In the genomic region with DNA sequence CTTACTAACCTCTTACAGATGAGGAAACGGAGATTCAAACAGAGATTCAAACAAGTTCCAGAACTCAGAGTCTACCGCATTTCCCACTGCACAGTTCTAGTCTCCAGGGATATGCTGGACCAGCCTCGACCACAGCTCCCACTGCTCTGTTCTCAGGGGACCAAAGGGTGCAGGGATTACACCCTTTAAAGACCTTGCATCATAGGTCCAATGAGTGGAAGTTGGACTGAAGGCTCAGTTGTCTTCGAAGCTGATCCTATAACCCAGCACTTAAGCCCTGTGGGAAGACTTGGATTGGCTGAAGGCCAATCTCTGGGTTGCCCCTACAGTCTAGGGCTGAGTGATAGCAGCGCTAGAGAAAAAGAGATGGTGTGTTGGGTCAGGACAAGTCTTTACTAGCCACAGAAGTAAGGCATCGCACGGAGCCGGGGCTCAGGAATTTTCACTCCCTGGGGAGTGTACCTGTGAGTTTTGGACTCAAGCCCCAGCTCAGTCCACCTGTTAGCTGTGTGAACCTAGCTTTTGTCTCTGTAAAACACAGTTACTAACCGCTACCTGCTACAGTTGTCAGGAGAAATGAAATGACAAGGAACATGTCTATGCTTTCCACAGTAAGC, we compare ENCODE assay signal across 10 mouse cellular contexts. TPM values are rescaled to one million over a fixed set of nuclear protein-coding genes. Genes with fewer than 3 reads are reported as not detected.
A peak's percentile ranks its signal among the peaks of the same experiment; 100 is the strongest.
DNase-seq lines count a peak whose midpoint lies in the region; ATAC-seq and TF ChIP-seq lines count a peak whose summit lies in the region.
"Had no signal": no experiment of that assay in that cellular context is flagged by ENCODE, and none has a peak within 500 bp of the region (broad histone marks: within the 10 kb centered on the region; RNA-seq: fewer than 3 reads in every experiment).

No protein-coding gene starts in this region.

- no peak overlapping the region for H3K27ac ChIP-seq in lung, embryonic 14.5 days (ENCODE audit: low read depth)
- H3K27ac ChIP-seq in embryonic fibroblast, embryonic 13.5 days (ENCODE audit: insufficient read depth, low read length), result no peak overlapping the region
- no peak overlapping the region for H3K27ac ChIP-seq in intestine, embryonic 15.5 days
- H3K27ac ChIP-seq in neural tube, embryonic 12.5 days, result no peak overlapping the region

- no peak for DNase-seq in lung, embryonic 14.5 days
- no peak for DNase-seq in lung, postnatal 14 days
- no peak for DNase-seq in embryo, embryonic 9.5 days (ENCODE audit: extremely low spot score)
- DNase-seq in cerebellum, adult 18-20 months, result no peak
- DNase-seq: kidney, adult 9 months; right cerebral cortex, adult 18-20 months had no signal

- peaks cover 7% of the 10 kb centered on the region; the same call in 1 of the 2 replicates for H3K4me1 ChIP-seq in lung, embryonic 14.5 days (ENCODE audit: insufficient read depth)
- H3K4me1 ChIP-seq in embryonic fibroblast, embryonic 13.5 days (ENCODE audit: control insufficient read depth, insufficient read depth, low read length), result peaks cover 2% of the 10 kb centered on the region; the same call in 1 of the 2 replicates
- peaks cover 10% of the 10 kb centered on the region for H3K4me1 ChIP-seq in intestine, embryonic 15.5 days (replicated peaks)
- peaks cover 16% of the 10 kb centered on the region for H3K4me1 ChIP-seq in neural tube, embryonic 12.5 days

- H3K9me3 ChIP-seq in lung, embryonic 14.5 days (ENCODE audit: low read depth, low read length), result no peaks in the 10 kb centered on the region
- no peaks in the 10 kb centered on the region for H3K9me3 ChIP-seq in intestine, embryonic 15.5 days
- H3K9me3 ChIP-seq in neural tube, embryonic 12.5 days, result no peaks in the 10 kb centered on the region

- H3K9ac ChIP-seq in lung, embryonic 14.5 days, result peak overlapping the region; percentile 96
- peak overlapping the region; percentile 98 for H3K9ac ChIP-seq in intestine, embryonic 15.5 days
- H3K9ac ChIP-seq in neural tube, embryonic 12.5 days, result peak overlapping the region; percentile 94

- 86% methylated on average over 9 of the region's 9 CpGs for WGBS in lung, embryonic 14.5 days
- WGBS in intestine, embryonic 15.5 days, result 85% methylated on average over 9 of the region's 9 CpGs
- WGBS in neural tube, embryonic 12.5 days, result 90% methylated on average over 9 of the region's 9 CpGs

- ATAC-seq in lung, embryonic 14.5 days (ENCODE audit: insufficient read depth), result no peak
- no peak for ATAC-seq in intestine, embryonic 15.5 days
- no peak for ATAC-seq in neural tube, embryonic 12.5 days (ENCODE audit: low FRiP score, low read depth)
- ATAC-seq in frontal cortex, adult (ENCODE audit: low TSS enrichment), result no peak

- no peak for TF ChIP-seq CTCF in lung, embryonic 14.5 days (IDR thresholded peaks at IDR 0.05; ENCODE audit: low read depth)
- TF ChIP-seq CTCF in embryonic fibroblast, embryonic 13.5 days (IDR thresholded peaks at IDR 0.05; ENCODE audit: borderline replicate concordance, insufficient read depth, low read length), result no peak

- peak overlapping the region; percentile 92 for H3K4me2 ChIP-seq in lung, embryonic 14.5 days
- peak overlapping the region; percentile 85 for H3K4me2 ChIP-seq in intestine, embryonic 15.5 days (replicated peaks)
- H3K4me2 ChIP-seq in neural tube, embryonic 12.5 days (replicated peaks), result peak overlapping the region; percentile 98

- peaks cover 40% of the 10 kb centered on the region for H3K36me3 ChIP-seq in lung, embryonic 14.5 days (ENCODE audit: insufficient read depth)
- peaks cover 30% of the 10 kb centered on the region for H3K36me3 ChIP-seq in intestine, embryonic 15.5 days
- peaks cover 43% of the 10 kb centered on the region for H3K36me3 ChIP-seq in neural tube, embryonic 12.5 days

- TF ChIP-seq POLR2A in embryonic fibroblast, embryonic 13.5 days (IDR thresholded peaks at IDR 0.05; ENCODE audit: low read depth, low read length), result no peak

- no peaks in the 10 kb centered on the region for H3K27me3 ChIP-seq in lung, embryonic 14.5 days (ENCODE audit: insufficient read depth, low read length)
- no peaks in the 10 kb centered on the region for H3K27me3 ChIP-seq in intestine, embryonic 15.5 days (replicated peaks)
- no peaks in the 10 kb centered on the region for H3K27me3 ChIP-seq in neural tube, embryonic 12.5 days (replicated peaks)

- peak overlapping the region; percentile 90 for H3K4me3 ChIP-seq in lung, embryonic 14.5 days (ENCODE audit: low read depth, low read length)
- H3K4me3 ChIP-seq in embryonic fibroblast, embryonic 13.5 days (ENCODE audit: insufficient read depth, low read length), result peak overlapping the region; percentile 73
- peak overlapping the region; percentile 86 for H3K4me3 ChIP-seq in intestine, embryonic 15.5 days (replicated peaks)
- peak overlapping the region; percentile 95 for H3K4me3 ChIP-seq in neural tube, embryonic 12.5 days

RNA-seq across cellular contexts. Expression of a gene that starts 1.6 kb away (rescaled TPM):
- 42.0 and 46.5 TPM in 2 replicates for polyA plus RNA-seq in lung, embryonic 14.5 days (2014; fragmentation: Nextera tagmentation; extraction: Ambion mirVana)
- 27.7 and 31.3 TPM in 2 replicates for polyA plus RNA-seq in embryonic fibroblast, embryonic 13.5 days (2011; ENCODE audit: insufficient read length, low read depth, missing spikeins)
- 41.8 and 45.7 TPM in 2 replicates for polyA plus RNA-seq in intestine, embryonic 15.5 days (2015; fragmentation: Nextera tagmentation; extraction: Ambion mirVana)
- polyA plus RNA-seq in neural tube, embryonic 12.5 days (2016; fragmentation: Nextera tagmentation; extraction: Ambion mirVana), result 60.5 and 62.9 TPM in 2 replicates

RNA-seq across cellular contexts. Expression of a gene that starts 10.7 kb away (rescaled TPM):
- 0.32 TPM in 1 of 2 replicates, not detected in the other for polyA plus RNA-seq in lung, embryonic 14.5 days (2014; fragmentation: Nextera tagmentation; extraction: Ambion mirVana)
- not detected in 2 replicates for polyA plus RNA-seq in embryonic fibroblast, embryonic 13.5 days (2011; ENCODE audit: insufficient read length, low read depth, missing spikeins)
- 0.24 and 2.6 TPM in 2 replicates for polyA plus RNA-seq in intestine, embryonic 15.5 days (2015; fragmentation: Nextera tagmentation; extraction: Ambion mirVana)
- polyA plus RNA-seq in neural tube, embryonic 12.5 days (2016; fragmentation: Nextera tagmentation; extraction: Ambion mirVana), result 10.2 and 16.5 TPM in 2 replicates

RNA-seq across cellular contexts. Expression of a gene that starts 13.6 kb away (rescaled TPM):
- polyA plus RNA-seq in lung, embryonic 14.5 days (2014; fragmentation: Nextera tagmentation; extraction: Ambion mirVana), result 126 and 128 TPM in 2 replicates
- 71.4 and 77.9 TPM in 2 replicates for polyA plus RNA-seq in embryonic fibroblast, embryonic 13.5 days (2011; ENCODE audit: insufficient read length, low read depth, missing spikeins)
- polyA plus RNA-seq in intestine, embryonic 15.5 days (2015; fragmentation: Nextera tagmentation; extraction: Ambion mirVana), result 190 and 207 TPM in 2 replicates
- polyA plus RNA-seq in neural tube, embryonic 12.5 days (2016; fragmentation: Nextera tagmentation; extraction: Ambion mirVana), result 121 and 136 TPM in 2 replicates

RNA-seq across cellular contexts. Expression of a gene that starts 29.7 kb away (rescaled TPM):
- 57.0 and 61.9 TPM in 2 replicates for polyA plus RNA-seq in lung, embryonic 14.5 days (2014; fragmentation: Nextera tagmentation; extraction: Ambion mirVana)
- polyA plus RNA-seq in embryonic fibroblast, embryonic 13.5 days (2011; ENCODE audit: insufficient read length, low read depth, missing spikeins), result 131 and 149 TPM in 2 replicates
- 43.8 and 44.4 TPM in 2 replicates for polyA plus RNA-seq in intestine, embryonic 15.5 days (2015; fragmentation: Nextera tagmentation; extraction: Ambion mirVana)
- polyA plus RNA-seq in neural tube, embryonic 12.5 days (2016; fragmentation: Nextera tagmentation; extraction: Ambion mirVana), result 74.7 and 81.0 TPM in 2 replicates

RNA-seq across cellular contexts. Expression of a gene that starts 45.0 kb away (rescaled TPM):
- polyA plus RNA-seq in lung, embryonic 14.5 days (2014; fragmentation: Nextera tagmentation; extraction: Ambion mirVana), result 33.8 and 34.5 TPM in 2 replicates
- 13.3 and 20.6 TPM in 2 replicates for polyA plus RNA-seq in embryonic fibroblast, embryonic 13.5 days (2011; ENCODE audit: insufficient read length, low read depth, missing spikeins)
- polyA plus RNA-seq in intestine, embryonic 15.5 days (2015; fragmentation: Nextera tagmentation; extraction: Ambion mirVana), result 23.9 and 24.2 TPM in 2 replicates
- polyA plus RNA-seq in neural tube, embryonic 12.5 days (2016; fragmentation: Nextera tagmentation; extraction: Ambion mirVana), result 26.8 TPM in 2 replicates
